Mouse (Mus musculus) kidney, embryonic 15.5 days (tissue): ENCODE measurements around the gene Inhbc. TPM values are rescaled to one million over a fixed set of nuclear protein-coding genes. Genes with fewer than 3 reads are reported as not detected.

Experiments
- ATAC-seq: fragments of 200-750 bp; cut with Nextera tagmentation; replicated peaks from 2 replicates; pipeline ENCODE4 v1.8.0; 2017; ENCODE audit warnings: moderate TSS enrichment; ENCODE audit not compliant: low FRiP score
- H3K27ac ChIP-seq: fragments of 300-500 bp; sonication (generic); 2 replicates; pipeline ENCODE4 v1.5.1; 2015; ENCODE audit warnings: mild to moderate bottlenecking, inconsistent platforms
- H3K27me3 ChIP-seq: fragments of 300-500 bp; sonication (generic); 2 replicates; pipeline ENCODE4 v1.6.1; 2015; ENCODE audit warnings: inconsistent platforms
- H3K36me3 ChIP-seq: fragments of 300-500 bp; sonication (generic); 2 replicates; pipeline ENCODE4 v1.6.1; 2015; ENCODE audit warnings: inconsistent platforms
- H3K4me1 ChIP-seq: fragments of 300-500 bp; sonication (generic); 2 replicates; pipeline ENCODE4 v1.6.1; 2015; ENCODE audit warnings: inconsistent platforms
- H3K4me2 ChIP-seq: fragments of 300-500 bp; sonication (generic); 2 replicates; pipeline ENCODE4 v1.6.1; 2015; ENCODE audit warnings: moderate library complexity, mild to moderate bottlenecking, inconsistent platforms
- H3K4me3 ChIP-seq: fragments of 300-500 bp; sonication (generic); replicated peaks from 2 replicates; pipeline ENCODE4 v1.5.1; 2015; ENCODE audit warnings: mild to moderate bottlenecking, inconsistent platforms
- H3K9ac ChIP-seq: fragments of 300-500 bp; sonication (generic); 2 replicates; pipeline ENCODE4 v1.6.1; 2015; ENCODE audit warnings: mild to moderate bottlenecking, inconsistent platforms
- H3K9me3 ChIP-seq: fragments of 300-500 bp; sonication (generic); replicated peaks from 2 replicates; pipeline ENCODE4 v1.6.1; 2016; ENCODE audit warnings: inconsistent platforms
- WGBS: fragments of 180-500 bp; shearing (Covaris S2); methylation state at CpG from one replicate; pipeline ENCODE4 v1.1.7; 2015; ENCODE audit warnings: mixed read lengths; 5-methylcytosine and 5-hydroxymethylcytosine counted together
- polyA plus RNA-seq: library from polyadenylated mRNA; unstranded; fragments of >200 nt; fragmentation: Nextera tagmentation; extraction: Ambion mirVana; gene quantifications from 2 replicates; pipeline ENCODE4 v1.2.1, GENCODE M21; 2015

Inhbc gene
- polyA plus RNA-seq, 1 experiment from 2014 or later, result 0.45 TPM

GRCm38 (mm10) chr10:127337536-127338099 is 32.6 kb downstream of the Inhbc start:
- peaks cover 17% of the 10 kb centered on the region for H3K27me3 ChIP-seq
- H3K27ac ChIP-seq, result no peak overlapping the region
- no peaks in the 10 kb centered on the region for H3K9me3 ChIP-seq
- no peak overlapping the region for H3K4me2 ChIP-seq
- no peak overlapping the region for H3K4me3 ChIP-seq
- no peak overlapping the region for H3K9ac ChIP-seq
- no peak for ATAC-seq
- peaks cover 37% of the 10 kb centered on the region for H3K36me3 ChIP-seq
- peaks cover 37% of the 10 kb centered on the region for H3K4me1 ChIP-seq
- 86% methylated on average over 6 of the region's 6 CpGs for WGBS

GRCm38 (mm10) chr10:127336952-127337351 is 33.3 kb downstream of the Inhbc start:
- ATAC-seq, result no peak
- 64% methylated on average over 5 of the region's 5 CpGs for WGBS

GRCm38 (mm10) chr10:127335271-127335670 is 35.0 kb downstream of the Inhbc start:
- H3K27me3 ChIP-seq, result 0 out of 2 replicates have a peak, but pooled peaks cover 5% of the 10 kb centered on the region
- 78% methylated on average over 1 of the region's 1 CpGs for WGBS
- no peak overlapping the region for H3K27ac ChIP-seq
- H3K4me3 ChIP-seq, result no peak overlapping the region
- ATAC-seq, result no peak
- peaks cover 49% of the 10 kb centered on the region for H3K36me3 ChIP-seq
- H3K4me2 ChIP-seq, result no peak overlapping the region
- peaks cover 14% of the 10 kb centered on the region for H3K4me1 ChIP-seq
- no peaks in the 10 kb centered on the region for H3K9me3 ChIP-seq
- H3K9ac ChIP-seq, result no peak overlapping the region

More at GRCm38 (mm10) chr10:127336952-127337351, 33.3 kb downstream of the Inhbc start:
- peaks cover 15% of the 10 kb centered on the region for H3K27me3 ChIP-seq
- H3K4me2 ChIP-seq, result no peak overlapping the region
- peaks cover 40% of the 10 kb centered on the region for H3K36me3 ChIP-seq
- no peaks in the 10 kb centered on the region for H3K9me3 ChIP-seq
- H3K9ac ChIP-seq, result no peak overlapping the region
- no peak overlapping the region for H3K4me3 ChIP-seq
- H3K27ac ChIP-seq, result no peak overlapping the region
- peaks cover 31% of the 10 kb centered on the region for H3K4me1 ChIP-seq

- no peaks in the 10 kb centered on the region for H3K4me1 ChIP-seq
- no peaks in the 10 kb centered on the region for H3K9me3 ChIP-seq
- WGBS, result 74% methylated on average over 5 of the region's 5 CpGs
- no peak overlapping the region for H3K4me3 ChIP-seq
- H3K27me3 ChIP-seq, result peaks cover 18% of the 10 kb centered on the region
- H3K36me3 ChIP-seq, result peaks cover 49% of the 10 kb centered on the region
- no peak for ATAC-seq
- no peak overlapping the region for H3K9ac ChIP-seq
- no peak overlapping the region for H3K27ac ChIP-seq
- no peak overlapping the region for H3K4me2 ChIP-seq
Measured at GRCm38 (mm10) chr10:127333152-127333551, 37.1 kb downstream of the Inhbc start.

- peak overlapping the region; percentile 46 for H3K4me2 ChIP-seq
- 0 out of 2 replicates have a peak, but pooled peaks cover 4% of the 10 kb centered on the region for H3K4me1 ChIP-seq
- WGBS, result 33% methylated on average over 31 of the region's 31 CpGs
- H3K36me3 ChIP-seq, result peaks cover 44% of the 10 kb centered on the region
- 0 out of 2 replicates have a peak overlapping the region, but pooled peaks have one; percentile 10 for H3K4me3 ChIP-seq
- H3K9ac ChIP-seq, result no peak overlapping the region
- peaks cover 24% of the 10 kb centered on the region for H3K27me3 ChIP-seq
- ATAC-seq, result no peak
- H3K27ac ChIP-seq, result no peak overlapping the region
- H3K9me3 ChIP-seq, result no peaks in the 10 kb centered on the region
Measured at GRCm38 (mm10) chr10:127332211-127332874, 37.9 kb downstream of the Inhbc start.

GRCm38 (mm10) chr10:127330212-127330611 is 40.0 kb downstream of the Inhbc start:
- Histone ChIP-seq H3K27ac (no peak overlapping the region), H3K9ac (no peak overlapping the region), H3K36me3 (peaks cover 28% of the 10 kb centered on the region), H3K9me3 (no peaks in the 10 kb centered on the region), H3K4me3 (no peak overlapping the region), H3K4me1 (peaks cover 22% of the 10 kb centered on the region), H3K4me2 (no peak overlapping the region), H3K27me3 (peaks cover 44% of the 10 kb centered on the region)
- no peak for ATAC-seq
- WGBS, result 70% methylated on average over 7 of the region's 7 CpGs

- H3K27ac ChIP-seq, result no peak overlapping the region
- ATAC-seq, result no peak
- no peak overlapping the region for H3K4me2 ChIP-seq
- H3K9ac ChIP-seq, result no peak overlapping the region
- H3K36me3 ChIP-seq, result peaks cover 13% of the 10 kb centered on the region; the same call in 1 of the 2 replicates
- H3K4me1 ChIP-seq, result peaks cover 33% of the 10 kb centered on the region
- H3K4me3 ChIP-seq, result 0 out of 2 replicates have a peak overlapping the region, but pooled peaks have one; percentile 4
- peaks cover 60% of the 10 kb centered on the region for H3K27me3 ChIP-seq
- no peaks in the 10 kb centered on the region for H3K9me3 ChIP-seq
- 52% methylated on average over 18 of the region's 18 CpGs for WGBS
Measured at GRCm38 (mm10) chr10:127327461-127328145, 42.6 kb downstream of the Inhbc start.

- Histone ChIP-seq H3K27ac (no peak overlapping the region), H3K27me3 (peaks cover 60% of the 10 kb centered on the region), H3K9me3 (no peaks in the 10 kb centered on the region), H3K9ac (peak overlapping the region; percentile 41), H3K36me3 (0 out of 2 replicates have a peak, but pooled peaks cover 10% of the 10 kb centered on the region), H3K4me3 (peak overlapping the region; percentile 49), H3K4me2 (peak overlapping the region; percentile 92), H3K4me1 (peaks cover 33% of the 10 kb centered on the region)
- ATAC-seq, result no peak
- 6% methylated on average over 29 of the region's 29 CpGs for WGBS
Measured at GRCm38 (mm10) chr10:127326828-127327227, 43.4 kb downstream of the Inhbc start.

GRCm38 (mm10) chr10:127326017-127326801 is 44.0 kb downstream of the Inhbc start:
- under 1% methylated on average over 54 of the region's 54 CpGs for WGBS
- H3K4me3 ChIP-seq, result peak overlapping the region; percentile 49
- peak; percentile 15; the same call in 1 of the 2 replicates for ATAC-seq
- peak overlapping the region; percentile 41 for H3K9ac ChIP-seq
- H3K9me3 ChIP-seq, result no peaks in the 10 kb centered on the region
- H3K27me3 ChIP-seq, result peaks cover 60% of the 10 kb centered on the region
- H3K4me1 ChIP-seq, result peaks cover 33% of the 10 kb centered on the region
- no peak overlapping the region for H3K27ac ChIP-seq
- H3K36me3 ChIP-seq, result 0 out of 2 replicates have a peak, but pooled peaks cover 5% of the 10 kb centered on the region
- H3K4me2 ChIP-seq, result peak overlapping the region; percentile 92

GRCm38 (mm10) chr10:127325454-127326016 is 44.7 kb downstream of the Inhbc start:
- WGBS, result 25% methylated on average over 14 of the region's 14 CpGs
- no peaks in the 10 kb centered on the region for H3K9me3 ChIP-seq
- no peak for ATAC-seq
- H3K36me3 ChIP-seq, result no peaks in the 10 kb centered on the region
- no peak overlapping the region for H3K27ac ChIP-seq
- H3K4me1 ChIP-seq, result peaks cover 33% of the 10 kb centered on the region
- H3K4me2 ChIP-seq, result peak overlapping the region; percentile 92
- H3K27me3 ChIP-seq, result peaks cover 60% of the 10 kb centered on the region
- peak overlapping the region; percentile 49 for H3K4me3 ChIP-seq
- peak overlapping the region; percentile 41; the same call in 1 of the 2 replicates for H3K9ac ChIP-seq

GRCm38 (mm10) chr10:127324495-127324894 is 45.7 kb downstream of the Inhbc start:
- Histone ChIP-seq H3K9me3 (no peaks in the 10 kb centered on the region), H3K9ac (no peak overlapping the region), H3K4me3 (no peak overlapping the region), H3K4me1 (peaks cover 37% of the 10 kb centered on the region), H3K27me3 (peaks cover 59% of the 10 kb centered on the region), H3K27ac (no peak overlapping the region), H3K4me2 (0 out of 2 replicates have a peak overlapping the region, but pooled peaks have one; percentile 25), H3K36me3 (no peaks in the 10 kb centered on the region)
- no peak for ATAC-seq
- 10% methylated on average over 7 of the region's 7 CpGs for WGBS
